Mouse (Mus musculus): ENCODE measurements around the gene Mrpl10. TPM values are rescaled to one million over a fixed set of nuclear protein-coding genes. Genes with fewer than 3 reads are reported as not detected.

Mrpl10 gene
- polyA plus RNA-seq (2017; shearing (Covaris generic)) = 87.8 TPM

GRCm38 (mm10) chr11:97041022-97041899 is at the start of gene Mrpl10, which contains the start of gene Lrrc46:
Gene Mrpl10 (plus strand): TSS chr11:97041560.
Gene Lrrc46 (minus strand): TSS chr11:97041407.

GRCm38 (mm10) chr11:97013121-97013670 is 28.2 kb upstream of the Mrpl10 start, which contains the start of gene Sp6:
Gene Sp6 (plus strand): TSS chr11:97013394.

GRCm38 (mm10) chr11:97029686-97030417 is 11.5 kb upstream of the Mrpl10 start, which contains the start of gene Scrn2:
Gene Scrn2 (plus strand): TSS chr11:97029938.

GRCm38 (mm10) chr11:97050216-97050943 is 9.0 kb downstream of the Mrpl10 start, which contains the start of gene Osbpl7:
Gene Osbpl7 (plus strand): TSS chr11:97050628.

Other genes with a start within 250 kb of the Mrpl10 start
- 47.4 TPM for gene Nfe2l1, start 211.6 kb upstream of the Mrpl10 start, polyA plus RNA-seq (2017; shearing (Covaris generic))
- not detected for gene Copz2, start 191.7 kb upstream of the Mrpl10 start, polyA plus RNA-seq (2017; shearing (Covaris generic))
- 109 TPM for gene Cdk5rap3, start 125.1 kb upstream of the Mrpl10 start, polyA plus RNA-seq (2017; shearing (Covaris generic))
- 0.48 TPM for gene Prr15l, start 113.5 kb upstream of the Mrpl10 start, polyA plus RNA-seq (2017; shearing (Covaris generic))
- gene Pnpo, start 97.6 kb upstream of the Mrpl10 start, polyA plus RNA-seq (2017; shearing (Covaris generic)) = 51.3 TPM
- gene Sp2, start 58.6 kb upstream of the Mrpl10 start, polyA plus RNA-seq (2017; shearing (Covaris generic)) = 78.8 TPM
- 2.9 TPM for gene Sp6, start 28.2 kb upstream of the Mrpl10 start, polyA plus RNA-seq (2017; shearing (Covaris generic))
- gene Scrn2, start 11.6 kb upstream of the Mrpl10 start, polyA plus RNA-seq (2017; shearing (Covaris generic)) = 16.8 TPM
- gene Lrrc46, start 153 bp upstream of the Mrpl10 start, polyA plus RNA-seq (2017; shearing (Covaris generic)) = not detected
- gene Osbpl7, start 9.1 kb downstream of the Mrpl10 start, polyA plus RNA-seq (2017; shearing (Covaris generic)) = 43.3 TPM
- gene Tbx21, start 73.8 kb downstream of the Mrpl10 start, polyA plus RNA-seq (2017; shearing (Covaris generic)) = 3.8 TPM
- gene Tbkbp1, start 109.9 kb downstream of the Mrpl10 start, polyA plus RNA-seq (2017; shearing (Covaris generic)) = 0.09 TPM
- gene Kpnb1, start 146.3 kb downstream of the Mrpl10 start, polyA plus RNA-seq (2017; shearing (Covaris generic)) = 34.0 TPM
- 28.4 TPM for gene Npepps, start 239.1 kb downstream of the Mrpl10 start, polyA plus RNA-seq (2017; shearing (Covaris generic))

Data from CD4-positive, CD25-positive, alpha-beta regulatory T cell, adult 9 weeks (primary cell).